Mouse (Mus musculus): ENCODE results near the gene Cd19.

The Cd19 gene

DNA sequence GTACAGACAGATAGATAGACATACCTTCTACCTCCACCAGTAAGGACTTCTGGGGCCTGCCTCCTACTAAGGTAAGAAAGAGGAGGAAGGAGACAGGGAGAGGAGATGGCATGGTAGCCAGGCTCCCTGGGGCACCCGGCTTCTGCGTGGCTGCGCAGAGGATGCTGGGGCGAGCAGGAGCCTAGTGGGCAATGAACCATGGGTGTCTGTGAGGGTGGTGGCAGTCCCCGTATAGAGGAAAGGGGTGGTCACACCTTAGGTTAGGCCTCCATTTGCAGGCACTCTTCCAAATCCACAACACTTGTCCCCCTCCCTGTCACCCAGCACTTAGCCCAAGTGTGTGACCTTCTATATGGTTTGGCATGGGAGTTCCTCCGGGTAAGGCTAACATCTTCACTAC lies at the start of gene Cd19:
Gene Cd19 (minus strand): TSS at position 165 of the 400 bp plus-strand sequence.
- DNase-seq (ENCODE audit: low spot score), result no peak

DNA sequence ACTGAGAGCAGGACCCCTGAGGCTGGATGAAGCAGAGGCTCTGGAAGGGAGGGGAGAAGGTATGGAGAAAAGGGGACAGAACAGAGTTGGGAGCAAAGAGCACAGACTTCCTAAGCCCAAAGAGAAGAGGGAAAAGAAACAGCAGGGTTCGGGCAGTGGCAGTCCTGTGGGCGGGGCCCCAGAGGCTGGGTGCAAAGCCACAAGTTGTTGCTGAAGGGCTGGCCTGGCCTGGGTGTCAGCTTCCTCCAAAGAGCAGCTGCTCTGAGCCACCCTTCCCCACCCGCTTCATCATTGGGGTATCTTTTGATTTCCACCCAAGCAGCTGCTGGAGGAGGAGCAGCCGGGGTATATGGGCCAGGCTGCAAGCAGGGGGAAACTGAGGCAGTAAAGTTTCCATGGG lies 49.4 kb upstream of the Cd19 start:
- DNase-seq (ENCODE audit: low spot score), result no peak

DNA sequence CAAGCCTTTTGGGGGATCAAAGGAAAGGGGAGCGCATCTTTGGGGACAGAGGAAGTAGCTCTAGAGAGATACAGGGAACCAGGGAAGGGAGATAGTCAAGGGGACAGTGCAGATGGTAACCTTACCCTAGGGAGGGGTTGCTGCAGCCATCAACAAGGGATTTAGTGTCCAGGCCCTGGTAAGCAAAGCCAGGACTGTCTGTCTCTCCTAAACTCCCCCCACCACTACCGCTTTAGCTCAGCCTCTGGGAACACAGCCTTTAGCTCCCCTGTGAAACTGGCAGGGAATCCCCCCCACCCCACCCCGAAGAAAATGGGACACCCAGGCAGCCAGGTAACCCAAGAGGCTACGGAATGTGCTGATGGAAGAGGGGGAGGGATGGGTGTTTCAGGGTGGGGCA lies 48.9 kb upstream of the Cd19 start:
- no peak for DNase-seq (ENCODE audit: low spot score)

DNA sequence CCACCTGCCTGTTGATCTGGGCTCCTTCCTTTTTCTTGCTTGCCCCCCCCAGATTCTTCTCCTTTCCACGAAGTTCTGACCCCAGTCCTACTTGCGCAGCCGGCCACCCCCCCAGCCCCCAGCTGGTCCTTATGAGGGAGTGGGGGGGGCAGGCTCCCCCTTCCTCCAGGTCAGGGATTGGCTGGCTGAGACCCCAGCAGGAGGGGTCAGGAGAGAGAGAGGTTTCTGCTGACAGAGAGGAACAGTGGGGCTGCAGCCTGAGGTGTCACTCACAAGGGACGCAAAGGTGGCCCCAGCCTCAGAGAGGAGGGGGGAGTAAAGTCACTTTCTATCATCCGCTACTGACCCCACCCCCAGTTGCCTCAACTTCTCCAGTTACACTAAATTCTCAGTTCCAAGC lies 48.3 kb upstream of the Cd19 start, which contains the start of gene Atp2a1:
Gene Atp2a1 (minus strand): TSS at position 105 of the 400 bp plus-strand sequence.
- no peak for DNase-seq (ENCODE audit: low spot score)

DNA sequence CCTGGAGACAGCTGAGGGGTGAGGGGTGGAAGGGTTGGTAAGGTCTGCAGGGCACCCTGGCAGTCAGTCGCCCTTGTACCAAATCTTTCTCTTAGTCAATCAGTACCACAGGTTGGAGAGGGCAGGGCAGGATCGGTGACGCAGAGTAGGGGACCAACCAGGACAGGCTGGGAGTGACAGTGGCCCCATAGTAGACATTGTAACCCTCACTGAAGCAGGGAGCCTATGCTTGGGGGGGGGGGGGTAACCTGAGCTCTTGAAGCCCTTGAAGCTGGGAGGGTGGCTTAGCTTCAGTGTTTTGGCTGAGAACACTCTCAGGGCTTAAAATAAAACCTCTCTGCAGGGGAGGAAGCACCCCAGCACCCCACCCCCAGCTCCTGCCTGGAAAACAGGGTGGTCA lies 46.9 kb upstream of the Cd19 start:
- no peak for DNase-seq (ENCODE audit: low spot score)

DNA sequence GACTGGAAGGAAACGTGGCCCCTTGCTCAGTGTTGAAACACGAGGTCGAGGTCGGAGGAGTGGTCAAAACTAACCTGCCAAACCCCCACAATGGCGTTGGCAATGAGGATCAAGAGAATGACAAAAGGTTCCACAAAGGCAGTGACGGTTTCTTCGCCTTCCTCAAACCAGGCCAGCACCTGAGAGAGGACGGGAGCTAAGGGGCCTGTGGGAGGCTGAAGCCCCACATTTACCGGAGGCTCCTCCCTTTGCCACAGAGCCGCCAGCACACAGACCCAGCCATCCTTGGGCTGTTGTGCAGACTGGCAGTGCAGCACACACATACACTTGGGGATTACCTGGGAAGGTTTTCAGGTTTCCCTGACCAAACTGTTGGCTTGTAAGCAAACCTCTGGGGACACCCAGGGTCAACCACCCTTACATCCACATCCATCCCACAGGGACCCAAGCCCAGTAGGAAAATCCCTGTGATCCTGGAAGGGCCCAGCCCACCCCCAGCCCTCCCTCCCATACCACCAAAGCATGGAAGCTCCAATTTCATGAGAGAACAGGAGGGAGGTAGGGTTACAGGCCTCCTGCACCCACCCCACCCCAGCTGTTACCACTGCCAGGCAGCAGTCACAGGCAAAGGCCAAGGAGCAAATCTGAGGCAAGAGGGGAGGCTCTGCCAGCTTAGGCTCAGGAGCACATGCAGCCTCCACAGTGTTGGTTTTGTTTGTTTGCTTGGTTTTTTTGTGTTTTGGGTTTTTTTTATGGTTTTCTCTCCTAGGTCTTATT lies 46.1 kb upstream of the Cd19 start:
- DNase-seq (ENCODE audit: low spot score), result no peak

DNA sequence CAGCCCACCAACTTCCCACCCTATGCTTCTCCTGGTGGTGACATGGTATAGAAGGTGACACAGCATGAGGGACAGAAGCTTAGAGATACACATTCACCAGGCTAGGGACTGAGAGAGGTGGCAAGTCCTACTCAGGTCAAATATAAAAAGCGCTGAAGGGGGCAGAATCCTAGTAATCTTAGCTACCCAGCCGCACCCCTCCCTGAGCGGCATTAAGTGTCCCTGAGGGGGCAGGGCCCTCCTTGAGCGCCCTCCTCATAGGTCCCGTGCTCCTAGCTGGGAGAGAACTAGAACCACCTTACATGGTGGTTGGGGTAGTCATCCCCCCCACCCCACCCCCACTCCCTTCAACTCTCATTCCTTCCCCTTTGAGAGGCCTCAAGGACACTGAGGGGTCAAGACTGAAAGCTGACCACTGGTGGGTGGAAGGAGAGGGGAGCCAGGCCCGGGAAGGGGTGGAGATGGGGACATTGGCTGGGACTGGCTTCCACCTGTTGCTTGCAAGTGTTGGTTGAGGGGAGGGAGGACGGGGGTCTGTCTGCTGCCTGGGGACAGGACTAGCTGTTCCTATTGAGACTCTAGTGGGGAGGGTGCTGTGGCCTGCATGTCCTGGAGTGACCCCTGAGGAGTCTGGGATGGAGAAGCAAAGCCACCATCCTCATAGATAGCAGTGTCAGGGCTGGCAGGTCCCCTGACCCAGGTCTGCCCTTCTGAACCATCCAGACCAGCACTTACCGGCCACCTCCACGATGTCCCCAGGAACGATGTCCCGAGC lies 44.3 kb upstream of the Cd19 start:
- no peak for DNase-seq (ENCODE audit: low spot score)

DNA sequence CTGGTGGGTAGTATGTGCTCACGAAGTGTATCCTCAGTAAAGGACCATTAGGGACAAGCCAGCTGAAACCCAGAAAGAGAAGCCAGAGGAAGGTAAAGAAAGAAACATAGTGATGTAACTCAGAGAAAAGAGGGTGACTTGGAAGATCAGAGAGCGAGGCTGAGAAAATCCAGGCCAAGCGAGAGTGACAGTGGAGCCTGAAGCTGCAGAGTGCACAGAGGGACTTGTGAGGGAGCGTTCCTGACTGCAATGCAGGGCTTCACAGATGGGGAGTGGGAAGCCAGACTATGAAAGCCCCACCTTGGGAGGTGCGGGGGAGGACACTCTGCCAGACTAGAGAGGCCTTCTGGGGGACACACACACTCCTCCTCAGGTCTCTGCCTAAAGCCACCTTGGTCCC lies 43.5 kb upstream of the Cd19 start:
- no peak for DNase-seq (ENCODE audit: low spot score)

DNA sequence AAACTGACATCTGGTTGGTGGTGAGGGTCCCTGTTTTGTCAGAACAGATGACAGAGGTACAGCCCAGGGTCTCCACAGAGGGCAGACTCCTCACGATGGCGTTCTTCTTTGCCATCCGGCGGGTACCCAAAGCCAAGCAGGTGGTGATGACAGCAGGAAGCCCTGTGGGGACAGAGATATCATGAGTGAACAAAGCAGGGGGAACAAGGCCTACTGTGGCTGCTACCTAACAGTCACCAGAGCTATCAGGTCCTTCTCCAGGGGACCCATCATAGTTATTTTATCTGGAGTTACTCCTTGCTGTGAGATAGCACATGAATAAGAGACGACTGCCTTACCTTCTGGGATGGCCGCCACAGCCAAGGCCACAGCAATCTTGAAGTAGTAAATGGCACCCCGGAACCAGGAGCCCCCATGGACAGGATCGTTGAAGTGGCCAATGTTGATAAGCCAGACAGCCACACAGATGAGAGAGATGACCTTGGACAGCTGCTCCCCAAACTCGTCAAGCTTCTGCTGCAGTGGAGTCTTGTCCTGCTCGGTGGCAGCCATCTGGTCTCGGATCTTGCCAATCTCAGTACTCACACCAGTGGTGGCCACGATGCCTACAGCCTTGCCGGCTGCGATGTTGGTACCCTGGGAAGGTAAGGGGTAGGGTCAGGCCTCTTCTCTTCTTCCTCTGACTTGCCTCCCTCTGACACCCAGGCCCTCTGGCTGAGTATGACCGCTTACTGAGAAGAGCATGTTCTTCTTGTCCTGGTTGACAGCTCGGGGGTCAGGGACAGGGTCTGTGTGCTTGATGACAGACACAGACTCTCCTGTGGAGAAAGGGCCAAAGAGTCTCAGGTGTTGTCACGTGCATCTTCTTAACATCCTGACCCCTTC lies 41.9 kb upstream of the Cd19 start:
- no peak for DNase-seq (ENCODE audit: low spot score)

DNA sequence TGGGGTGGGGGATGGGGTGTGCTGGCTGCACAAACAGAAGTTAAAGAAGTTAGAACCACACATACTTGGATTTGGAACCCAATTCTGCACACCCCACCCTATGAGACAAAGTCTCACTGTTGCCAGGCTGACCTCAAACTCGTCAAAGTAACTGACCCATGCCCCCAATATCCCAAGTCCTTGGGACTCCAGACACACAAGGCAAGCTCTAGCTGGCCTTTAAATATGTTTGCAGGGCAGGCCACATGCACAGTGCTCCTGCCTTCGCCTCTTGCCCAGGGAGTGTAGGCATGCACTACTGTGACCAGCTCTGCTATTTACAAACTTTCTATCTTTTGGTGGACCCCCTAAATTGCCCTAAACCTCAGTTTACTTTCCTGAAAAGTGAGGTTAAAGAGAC lies 40.6 kb upstream of the Cd19 start:
- DNase-seq (ENCODE audit: low spot score), result no peak

DNA sequence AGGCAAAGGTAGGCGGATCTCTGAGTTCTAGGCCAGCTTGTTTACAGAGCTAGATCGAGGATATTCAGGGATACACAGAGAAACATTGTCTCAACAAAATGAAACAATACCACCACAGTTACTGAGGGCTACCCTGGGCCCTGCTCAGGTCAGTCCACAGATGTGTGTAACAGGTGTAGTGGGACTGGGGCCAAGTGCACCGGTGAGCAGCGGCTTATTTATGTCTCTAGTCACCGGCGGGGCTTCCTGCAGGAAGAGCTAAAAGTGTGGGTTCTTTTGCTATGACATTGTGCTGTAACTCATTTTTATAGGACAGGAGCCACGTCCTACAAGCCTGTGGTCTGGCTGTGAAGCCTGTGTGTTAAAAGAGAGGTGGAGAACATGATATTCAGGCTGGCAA lies 39.2 kb upstream of the Cd19 start:
- no peak for DNase-seq (ENCODE audit: low spot score)

DNA sequence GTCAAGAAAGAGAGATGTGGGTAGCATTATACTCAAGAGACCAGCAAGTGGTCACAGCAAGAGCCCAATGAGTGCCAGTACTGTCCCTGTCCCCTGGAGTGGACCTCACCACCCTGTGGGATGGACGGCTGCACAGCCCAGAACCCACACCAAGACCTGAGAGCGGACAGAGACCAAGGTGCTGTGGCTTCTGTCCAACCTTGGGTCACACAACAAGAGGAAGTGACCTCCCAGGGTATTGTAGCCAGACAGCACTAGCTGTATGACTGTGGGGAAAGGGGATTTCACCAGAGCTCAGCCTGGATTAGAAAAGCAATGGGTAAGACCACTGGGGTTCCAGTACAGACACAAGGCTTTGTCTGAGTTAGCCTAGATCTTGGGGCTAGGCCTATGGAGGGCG lies 37.6 kb upstream of the Cd19 start:
- DNase-seq (ENCODE audit: low spot score), result no peak

DNA sequence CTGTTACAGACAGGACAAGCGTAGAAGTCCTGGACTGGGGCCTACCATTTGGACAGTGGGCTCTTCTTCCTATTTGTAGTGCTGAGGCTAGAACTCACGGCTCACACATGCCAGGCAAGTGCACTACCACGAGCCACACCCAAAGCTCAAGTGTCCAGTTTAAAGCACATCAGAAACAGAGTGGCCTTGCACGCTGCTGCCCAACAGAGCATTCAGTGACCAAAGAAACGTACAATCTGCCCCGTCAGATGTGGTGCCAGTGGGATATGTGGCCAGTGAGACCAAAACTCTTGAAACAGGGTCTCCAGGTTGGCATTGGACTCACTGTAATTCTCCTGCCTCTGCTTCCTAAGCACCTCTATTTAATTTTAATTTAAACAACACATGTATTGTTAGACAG lies 36.0 kb upstream of the Cd19 start:
- DNase-seq (ENCODE audit: low spot score), result no peak

DNA sequence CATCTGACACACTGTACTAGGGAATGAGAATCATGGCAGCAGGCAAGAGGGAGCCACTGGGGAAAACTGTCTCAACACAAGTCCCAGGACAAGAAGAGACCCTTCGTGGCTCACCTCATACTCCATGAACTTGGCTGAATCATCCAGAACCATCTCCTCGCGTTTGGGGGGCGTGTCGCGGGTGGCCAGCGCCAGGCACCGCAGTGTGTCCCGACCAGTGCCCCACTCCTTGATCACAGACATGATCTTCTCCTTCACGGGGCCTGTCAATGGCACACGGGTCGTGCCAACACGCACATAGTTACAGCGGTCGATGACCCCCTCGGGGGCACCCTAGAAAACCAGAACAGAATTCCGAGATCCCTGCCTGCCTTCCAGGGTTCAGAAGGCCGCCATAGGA lies 35.3 kb upstream of the Cd19 start:
- no peak for DNase-seq (ENCODE audit: low spot score)

DNA sequence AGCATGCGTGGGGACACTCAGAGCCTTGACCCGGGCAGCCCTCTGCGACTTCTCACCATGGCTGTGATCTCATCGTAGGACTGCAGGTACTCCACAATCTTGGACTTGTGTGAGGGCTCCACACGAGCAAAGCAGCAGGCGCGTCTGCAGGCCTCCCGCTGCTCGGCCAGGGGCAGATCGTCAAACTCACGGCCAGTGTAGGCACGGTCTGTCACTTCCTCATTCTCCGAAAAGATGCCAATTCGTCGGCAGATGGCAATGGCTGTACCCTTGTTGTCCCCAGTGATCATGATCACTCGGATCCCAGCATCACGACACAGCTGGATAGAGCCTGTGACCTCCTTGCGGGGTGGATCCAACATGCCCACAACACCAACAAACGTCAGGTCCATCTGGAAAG lies 33.8 kb upstream of the Cd19 start:
- no peak for DNase-seq (ENCODE audit: low spot score)

DNA sequence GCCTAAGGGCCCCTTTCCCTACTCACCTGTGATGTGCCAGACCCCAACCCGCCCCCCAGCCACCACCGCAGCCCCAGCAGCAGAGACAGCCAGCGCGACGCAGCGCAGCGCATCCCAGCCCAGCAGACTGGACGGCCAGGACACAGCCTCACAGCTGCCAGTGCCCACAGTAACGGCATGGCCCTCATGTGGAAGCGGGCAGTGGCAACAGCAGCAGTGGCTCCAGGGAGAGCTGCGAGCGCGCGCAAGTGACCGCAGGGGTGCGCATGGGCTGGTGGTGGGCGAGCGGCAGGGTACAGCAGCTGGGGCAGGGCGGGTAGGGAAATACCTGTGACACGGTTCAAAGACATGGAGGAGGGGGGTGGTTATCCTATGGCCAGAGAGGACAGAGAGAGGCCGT lies 31.5 kb upstream of the Cd19 start:
- DNase-seq (ENCODE audit: low spot score), result no peak

DNA sequence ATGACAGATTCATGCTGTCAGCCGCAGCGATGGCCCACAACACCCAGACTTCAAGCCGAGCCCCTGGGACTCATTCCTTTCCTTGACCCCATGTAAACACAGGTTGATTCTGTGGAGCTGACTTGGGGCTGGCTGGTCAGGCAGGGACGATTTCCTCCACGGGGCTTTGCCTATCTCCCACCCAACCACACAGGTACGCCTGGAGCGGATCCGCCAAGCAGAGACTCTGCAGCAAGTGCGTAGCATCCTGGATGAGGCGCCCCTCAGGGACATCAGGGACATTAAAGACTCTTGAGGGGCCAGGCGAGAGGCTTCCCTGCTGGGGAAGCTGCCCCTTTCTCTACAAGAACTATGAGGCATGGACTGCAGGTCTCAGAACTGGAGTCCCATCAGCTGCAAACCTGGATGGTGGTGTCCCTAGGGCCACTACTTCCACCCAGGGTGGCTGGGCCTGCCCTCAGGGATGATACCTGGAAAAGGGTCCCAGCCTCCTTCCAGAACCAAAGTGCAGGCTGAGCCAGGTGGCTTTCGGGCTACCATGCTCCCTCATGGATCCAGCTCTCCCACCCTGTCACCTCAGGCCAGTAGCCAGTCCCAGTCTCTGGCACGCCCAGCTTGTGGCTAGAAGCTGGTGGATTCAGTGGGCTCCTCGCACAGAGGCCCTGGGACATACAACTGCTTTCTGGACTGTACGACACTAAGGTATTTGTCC lies 30.6 kb upstream of the Cd19 start:
- DNase-seq (ENCODE audit: low spot score), result no peak

DNA sequence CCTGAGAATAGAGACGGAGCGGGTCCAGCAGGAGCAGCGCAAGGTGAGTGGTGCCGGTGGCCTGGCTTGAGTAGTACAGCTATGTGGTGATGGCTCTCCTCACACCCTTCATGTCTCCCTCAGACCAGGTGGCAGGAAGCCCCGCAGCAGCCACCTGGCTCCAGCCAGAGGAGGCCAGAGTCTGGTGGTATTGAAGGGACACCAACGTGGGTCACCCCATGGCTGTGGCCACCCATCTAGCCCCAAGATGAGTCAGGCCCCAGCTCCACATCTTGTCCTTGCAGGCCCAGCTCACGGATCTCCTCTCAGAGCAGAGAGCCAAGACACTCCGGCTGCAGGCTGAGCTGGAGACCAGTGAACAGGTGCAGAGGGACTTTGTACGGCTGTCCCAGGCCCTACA lies 29.8 kb upstream of the Cd19 start:
- DNase-seq (ENCODE audit: low spot score), result no peak

DNA sequence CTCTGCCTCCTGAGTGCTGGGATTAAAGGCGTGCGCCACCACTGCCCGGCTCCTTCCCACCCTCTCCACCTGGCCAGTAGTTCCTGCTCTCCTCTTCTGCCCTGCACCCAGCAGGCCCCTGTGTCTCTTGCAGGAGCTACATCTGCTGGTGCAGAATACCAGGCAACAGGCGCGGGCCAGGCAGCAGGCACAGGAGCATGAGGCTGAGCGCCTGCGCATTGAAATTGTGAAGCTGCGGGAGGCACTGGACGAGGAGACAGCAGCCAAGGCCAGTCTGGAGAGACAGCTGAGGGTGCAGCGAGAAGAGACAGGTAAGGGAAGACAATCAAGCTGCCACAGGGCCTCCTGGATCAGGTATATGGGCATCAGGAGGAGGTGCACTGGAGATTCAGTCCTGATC lies 29.3 kb upstream of the Cd19 start:
- DNase-seq (ENCODE audit: low spot score), result no peak

DNA sequence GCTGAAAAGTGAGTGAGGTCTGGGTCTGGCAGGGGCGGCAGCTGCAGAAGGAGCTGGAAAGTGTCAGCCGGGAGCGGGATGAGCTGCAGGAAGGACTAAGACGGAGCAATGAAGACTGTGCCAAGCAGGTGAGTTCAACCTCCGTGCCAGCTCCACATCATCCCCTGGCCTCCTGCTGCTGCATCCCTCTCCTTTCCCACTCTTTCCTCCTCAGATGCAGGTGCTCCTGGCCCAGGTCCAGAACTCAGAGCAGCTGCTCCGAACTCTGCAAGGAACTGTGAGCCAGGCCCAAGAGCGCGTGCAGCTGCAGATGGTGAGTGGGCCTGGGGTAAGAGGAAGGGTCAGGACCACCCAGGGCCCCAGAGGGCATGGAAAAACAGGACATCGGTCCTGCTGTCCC lies 25.4 kb upstream of the Cd19 start:
- no peak for DNase-seq (ENCODE audit: low spot score)

DNA sequence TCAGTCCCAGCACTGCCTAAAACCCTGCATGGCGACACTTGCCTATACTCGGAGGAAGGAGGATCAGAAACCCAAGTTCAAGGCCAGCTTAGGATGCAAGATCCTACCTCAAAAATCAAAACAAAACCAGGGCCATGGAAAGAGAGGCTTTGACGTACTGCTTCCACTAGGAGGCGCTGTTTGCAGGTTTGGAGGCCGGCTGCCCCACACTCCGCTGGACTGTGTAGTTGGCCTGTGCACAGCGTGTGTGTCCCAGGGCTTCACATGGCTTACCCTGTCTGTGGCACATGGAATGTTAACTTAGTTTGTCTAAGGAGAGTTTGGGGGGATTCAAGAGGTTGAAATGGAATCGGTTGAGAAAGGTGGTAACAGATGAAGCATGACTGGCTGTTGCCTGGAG lies 22.2 kb upstream of the Cd19 start:
- peak; percentile 69 for DNase-seq (ENCODE audit: low spot score)

DNA sequence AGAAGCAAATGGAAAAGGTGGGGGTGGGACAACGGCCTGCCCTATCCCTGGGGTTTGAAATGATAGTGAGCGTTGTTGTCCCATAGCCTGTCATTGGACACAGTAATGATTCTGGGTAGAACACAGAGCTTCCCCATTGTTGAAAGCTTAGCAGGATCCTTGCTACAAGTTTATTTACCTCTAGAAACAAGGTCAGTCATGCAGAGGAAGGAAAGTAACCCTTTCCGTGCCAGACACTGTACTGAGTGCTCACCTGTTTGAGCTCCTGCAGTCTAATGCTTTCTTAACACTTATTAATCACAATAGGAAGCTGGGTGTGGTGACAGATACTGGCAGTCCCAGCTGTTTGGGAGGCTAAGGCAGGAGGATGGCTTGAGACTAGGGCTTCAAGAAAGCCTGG lies 21.1 kb upstream of the Cd19 start:
- DNase-seq (ENCODE audit: low spot score), result no peak

Data from urinary bladder, postnatal 14 days (tissue).